Mouse (Mus musculus) liver, adult (tissue): ENCODE measurements at regions not wholly inside any gene's neighbourhood (a gene's known extent, or its start where the extent isn't known, plus 50 kb on each side); places are given as distances from the start of the nearest gene placed in this dataset.
A peak's percentile ranks its signal among the peaks of the same experiment; 100 is the strongest.

Experiments used
- GATA4 ChIP-seq: IDR thresholded peaks from 2 replicates; pipeline ENCODE4 v1.6.1; 2014; ENCODE audit warnings: mild to moderate bottlenecking, low read length; ENCODE audit not compliant: insufficient replicate concordance

GRCm38 (mm10) chr13:99695874-99696558 is 179.7 kb upstream of the Map1b start:
- TF ChIP-seq GATA4: no peak

- TF ChIP-seq GATA4: no peak
These were observed 163.6 kb upstream of the Map1b start for GRCm38 (mm10) chr13:99679934-99680333.

DNA sequence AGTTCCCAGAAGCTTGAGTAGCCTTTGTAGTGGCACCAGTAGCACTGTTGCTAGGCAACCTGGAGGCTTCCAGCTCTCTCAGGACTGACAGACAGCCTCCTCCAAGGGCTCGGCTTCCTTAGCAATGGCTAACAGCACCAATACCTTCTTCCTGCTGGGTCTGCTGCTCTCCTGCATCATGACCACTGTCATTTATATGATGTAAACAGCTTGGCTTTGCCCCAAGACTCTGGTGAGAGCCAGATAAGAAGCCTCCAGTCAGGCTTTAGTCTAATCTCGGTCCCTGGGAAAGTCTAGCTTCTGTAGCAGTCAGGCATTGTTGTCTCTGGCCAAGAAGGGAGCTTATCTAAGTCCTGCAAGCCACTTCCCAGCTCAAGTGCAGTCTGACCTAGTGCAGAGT is 163.1 kb upstream of the Map1b start:
- TF ChIP-seq GATA4: peak; percentile 93

DNA sequence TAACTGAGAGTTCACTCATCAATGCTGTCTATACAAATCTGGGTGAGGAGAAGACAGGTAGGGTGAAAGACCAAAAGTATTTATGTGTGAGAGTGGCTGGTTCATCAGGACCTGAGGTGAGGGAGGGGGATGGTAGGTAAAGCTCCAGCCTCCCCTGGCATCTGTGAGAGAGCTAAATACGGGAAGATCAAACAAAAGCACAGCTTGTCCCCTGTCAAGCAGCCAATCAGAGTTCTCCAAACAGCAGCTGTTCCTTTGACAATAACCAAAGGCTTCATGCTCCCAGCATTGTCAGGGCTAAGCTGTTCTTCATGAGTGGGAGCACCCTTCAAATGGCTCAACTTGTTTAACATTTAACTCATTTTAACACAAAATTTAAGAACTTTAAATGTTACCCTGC is 160.1 kb upstream of the Map1b start:
- TF ChIP-seq GATA4: no peak

GRCm38 (mm10) chr13:99675951-99676350 is 159.6 kb upstream of the Map1b start:
- no peak for TF ChIP-seq GATA4

- TF ChIP-seq GATA4: no peak
These were observed 156.4 kb upstream of the Map1b start for GRCm38 (mm10) chr13:99672714-99673113.

GRCm38 (mm10) chr13:99671747-99672146 is 155.4 kb upstream of the Map1b start:
- no peak for TF ChIP-seq GATA4

DNA sequence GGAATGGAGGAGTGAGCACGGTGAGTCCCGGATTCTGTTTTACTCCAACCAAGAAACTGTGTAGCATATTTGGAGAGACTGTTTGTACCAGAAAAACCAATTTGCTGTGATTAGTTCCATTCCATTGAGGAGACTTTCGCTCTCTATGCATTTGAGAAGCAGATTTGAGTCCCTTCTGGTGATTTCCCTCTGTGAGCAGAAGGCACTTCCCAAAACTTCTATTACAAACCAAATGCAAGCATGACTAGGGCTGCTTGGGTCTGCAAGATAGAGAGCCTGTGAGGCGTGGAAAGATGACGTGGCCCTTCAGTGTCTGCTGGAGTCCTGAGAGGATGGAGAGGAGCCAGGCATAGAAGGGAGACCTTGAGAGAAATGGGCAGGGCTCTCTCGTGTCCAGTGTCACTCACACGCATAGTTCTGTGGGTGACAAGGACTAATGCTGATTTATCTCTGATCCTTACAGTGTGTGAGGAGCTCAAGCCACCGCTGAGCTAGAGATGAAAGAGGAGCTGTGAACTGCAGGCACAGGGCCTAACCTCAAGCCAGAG is 153.7 kb upstream of the Map1b start:
- no peak for TF ChIP-seq GATA4

GRCm38 (mm10) chr13:99668613-99669012 is 152.3 kb upstream of the Map1b start:
- no peak for TF ChIP-seq GATA4

DNA sequence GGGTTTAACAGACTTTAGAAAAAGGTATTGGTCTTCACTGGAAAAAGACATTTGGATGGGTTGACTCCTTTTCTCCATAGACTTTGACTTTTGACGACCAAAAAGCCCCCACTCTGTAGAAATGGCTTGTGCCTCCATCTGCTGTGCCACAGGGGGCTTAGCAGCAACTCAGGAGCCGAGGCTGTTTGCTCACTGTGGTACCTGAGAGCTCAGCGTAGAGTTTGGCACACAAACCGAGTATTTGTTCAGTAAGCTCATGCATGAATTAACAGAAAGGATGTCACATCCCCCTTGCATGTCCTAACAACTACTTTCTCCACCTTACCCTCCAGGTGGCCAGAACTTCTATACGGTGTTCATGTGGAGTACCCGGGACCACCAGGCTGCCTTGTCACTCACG is 149.7 kb upstream of the Map1b start:
- no peak for TF ChIP-seq GATA4

DNA sequence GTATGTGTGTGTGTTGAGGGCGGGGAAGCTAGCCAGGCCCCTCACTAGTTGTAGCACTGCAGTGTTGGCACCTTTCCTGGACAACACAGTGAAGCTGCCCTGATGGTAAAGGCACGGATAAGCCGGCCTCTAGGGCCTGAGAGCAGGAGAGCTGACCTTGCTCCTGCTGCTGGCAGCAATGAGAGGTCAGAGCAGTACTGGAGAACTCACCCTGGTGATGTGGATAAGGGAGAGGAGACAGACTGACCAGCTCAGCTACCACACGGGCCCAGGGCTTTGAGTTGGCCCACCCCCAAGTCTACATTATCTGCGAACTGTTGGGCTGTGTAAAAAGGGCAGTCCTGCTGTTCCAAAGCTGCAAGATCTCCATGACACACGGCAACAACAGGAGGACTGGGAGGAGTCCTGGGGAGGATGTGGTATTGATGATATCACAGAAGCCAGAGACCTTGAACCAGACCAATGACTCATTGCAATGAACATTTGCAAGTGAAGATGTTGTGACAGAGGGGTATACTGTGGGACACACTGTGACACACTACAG is 131.4 kb upstream of the Map1b start:
- no peak for TF ChIP-seq GATA4

DNA sequence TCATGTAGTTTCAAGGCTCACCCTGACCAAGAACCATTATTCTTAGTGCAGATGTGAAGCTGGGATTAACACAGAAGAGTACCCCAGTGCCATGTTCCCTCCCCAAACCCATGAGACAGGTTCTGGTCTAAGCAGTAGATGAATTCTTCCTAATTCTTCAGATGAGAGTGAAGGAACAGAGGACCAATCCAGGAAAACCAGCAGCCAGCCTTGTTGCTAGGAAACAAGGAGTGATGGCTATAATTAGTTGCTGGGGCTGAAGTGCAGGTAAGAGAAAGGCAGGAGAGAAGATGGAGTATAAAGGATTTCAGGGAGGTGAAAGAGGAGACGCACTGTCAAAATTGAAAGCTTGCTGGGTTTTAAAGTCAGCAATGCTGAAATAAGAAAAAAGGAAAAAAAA is 128.4 kb upstream of the Map1b start:
- TF ChIP-seq GATA4: no peak

GRCm38 (mm10) chr13:99642811-99643210 is 126.5 kb upstream of the Map1b start:
- TF ChIP-seq GATA4: no peak

DNA sequence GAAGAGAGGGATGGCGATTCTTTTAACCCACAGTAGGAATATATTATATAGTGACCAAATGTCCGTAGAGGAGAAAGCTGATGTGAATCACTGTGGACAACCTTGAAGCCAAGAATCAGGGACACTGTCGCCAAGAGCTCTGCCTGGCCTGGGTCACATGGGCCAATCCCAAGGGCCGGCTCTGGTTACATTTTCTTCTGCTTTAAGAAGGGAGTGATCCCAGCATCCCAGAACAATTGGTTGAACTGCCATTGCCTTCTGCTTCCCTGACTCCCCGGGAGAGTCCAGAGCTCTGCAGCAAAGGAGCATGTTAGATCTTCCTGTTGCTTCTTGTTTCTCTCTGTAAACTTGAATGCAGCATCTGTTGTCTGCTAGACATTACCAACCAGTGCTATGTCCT is 126.0 kb upstream of the Map1b start:
- no peak for TF ChIP-seq GATA4

- no peak for TF ChIP-seq GATA4
These were observed 125.2 kb upstream of the Map1b start for GRCm38 (mm10) chr13:99641386-99642165.

DNA sequence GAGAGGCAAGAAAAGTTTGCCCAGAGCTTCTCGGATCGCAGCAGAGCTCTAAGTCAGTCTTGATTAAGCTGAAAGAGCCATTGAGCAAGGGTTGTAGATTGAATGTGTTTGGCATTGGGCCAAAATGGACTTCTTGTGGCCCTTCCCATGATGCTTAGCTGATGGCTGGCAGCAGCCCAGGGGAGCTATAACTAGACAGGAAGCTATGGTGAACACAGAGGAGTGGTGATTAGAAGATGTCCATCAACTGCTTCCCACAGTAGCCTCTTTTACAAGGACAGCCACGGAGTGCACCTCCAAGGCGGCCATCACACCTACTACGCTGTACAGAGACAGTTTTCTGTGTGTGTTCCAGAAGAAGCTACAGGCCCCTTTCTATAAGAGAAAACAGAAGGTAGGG is 116.4 kb upstream of the Map1b start:
- no peak for TF ChIP-seq GATA4
